Mouse (Mus musculus) limb, embryonic 12.5 days (tissue): ENCODE measurements at regions not wholly inside any gene's neighbourhood (a gene's known extent, or its start where the extent isn't known, plus 50 kb on each side); places are given as distances from the start of the nearest gene placed in this dataset.

ENCODE experiments used
- ATAC-seq: fragments of 200-750 bp; cut with Nextera tagmentation; 2 replicates; pipeline ENCODE4 v1.8.0; 2017; ENCODE audit warnings: low read depth, moderate TSS enrichment; ENCODE audit not compliant: insufficient number of reproducible peaks, insufficient read depth, low FRiP score, low TSS enrichment
- H3K27ac ChIP-seq: fragments of 300-500 bp; sonication (generic); 2 replicates; pipeline ENCODE4 v1.5.1; 2016; ENCODE audit warnings: mild to moderate bottlenecking, moderate library complexity
- H3K27me3 ChIP-seq: fragments of 300-500 bp; sonication (generic); 2 replicates; pipeline ENCODE4 v1.6.1; 2016; ENCODE audit warnings: mild to moderate bottlenecking, moderate library complexity
- H3K36me3 ChIP-seq: fragments of 300-500 bp; sonication (generic); 2 replicates; pipeline ENCODE4 v1.6.1; 2016; ENCODE audit warnings: mild to moderate bottlenecking, moderate library complexity
- H3K4me1 ChIP-seq: fragments of 300-500 bp; sonication (generic); replicated peaks from 2 replicates; pipeline ENCODE4 v1.6.1; 2016
- H3K4me2 ChIP-seq: fragments of 300-500 bp; sonication (generic); 2 replicates; pipeline ENCODE4 v1.6.1; 2016; ENCODE audit warnings: mild to moderate bottlenecking, moderate library complexity
- H3K4me3 ChIP-seq: fragments of 300-500 bp; sonication (generic); replicated peaks from 2 replicates; pipeline ENCODE4 v1.5.1; 2016; ENCODE audit warnings: mild to moderate bottlenecking
- H3K9ac ChIP-seq: fragments of 300-500 bp; sonication (generic); replicated peaks from 2 replicates; pipeline ENCODE4 v1.6.1; 2016; ENCODE audit warnings: mild to moderate bottlenecking, moderate library complexity
- H3K9me3 ChIP-seq: fragments of 300-500 bp; sonication (generic); 2 replicates; pipeline ENCODE4 v1.6.1; 2016; ENCODE audit warnings: mild to moderate bottlenecking, moderate library complexity
- WGBS: fragments of 180-500 bp; shearing (Covaris S2); methylation state at CpG from one replicate; pipeline ENCODE4 v1.1.7; 2016; 5-methylcytosine and 5-hydroxymethylcytosine counted together

GRCm38 (mm10) chr12:59970775-59971174 lies 751.2 kb upstream of the Fbxo33 start:
- H3K4me3 ChIP-seq, result no peak overlapping the region
- no peak overlapping the region for H3K4me2 ChIP-seq
- H3K36me3 ChIP-seq, result no peaks in the 10 kb centered on the region
- no peak for ATAC-seq
- H3K27ac ChIP-seq, result no peak overlapping the region
- no peaks in the 10 kb centered on the region for H3K27me3 ChIP-seq
- no peaks in the 10 kb centered on the region for H3K9me3 ChIP-seq
- 33% methylated on average over 2 of the region's 2 CpGs for WGBS
- no peaks in the 10 kb centered on the region for H3K4me1 ChIP-seq
- H3K9ac ChIP-seq, result no peak overlapping the region

DNA sequence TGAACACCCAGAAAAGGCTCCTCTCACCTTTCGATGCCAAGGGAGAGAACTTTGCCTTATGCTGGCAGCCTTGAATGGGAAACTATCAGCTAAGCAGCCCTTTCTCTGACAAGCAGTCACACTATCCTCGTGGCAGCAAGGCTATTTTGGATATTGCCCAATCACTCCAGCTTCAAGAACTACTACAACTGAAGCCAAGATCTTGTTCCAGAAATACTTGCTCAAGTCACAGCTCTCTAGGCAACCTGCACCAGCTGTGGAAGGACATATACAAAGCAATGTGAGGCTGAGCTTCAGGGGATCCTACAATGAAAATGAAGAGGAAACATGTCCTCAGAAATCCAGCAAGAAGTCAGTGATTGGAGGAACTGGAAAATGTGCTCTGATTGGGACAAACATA lies 750.4 kb upstream of the Fbxo33 start:
- 83% methylated on average over 2 of the region's 2 CpGs for WGBS
- Histone ChIP-seq H3K9ac (no peak overlapping the region), H3K27me3 (no peaks in the 10 kb centered on the region), H3K4me2 (no peak overlapping the region), H3K4me3 (no peak overlapping the region), H3K36me3 (no peaks in the 10 kb centered on the region), H3K27ac (no peak overlapping the region), H3K9me3 (no peaks in the 10 kb centered on the region), H3K4me1 (no peaks in the 10 kb centered on the region)
- ATAC-seq, result no peak

- Histone ChIP-seq H3K9ac (no peak overlapping the region), H3K4me1 (no peaks in the 10 kb centered on the region), H3K36me3 (no peaks in the 10 kb centered on the region), H3K4me3 (no peak overlapping the region), H3K27ac (no peak overlapping the region), H3K4me2 (no peak overlapping the region), H3K9me3 (no peaks in the 10 kb centered on the region), H3K27me3 (no peaks in the 10 kb centered on the region)
- 82% methylated on average over 5 of the region's 5 CpGs for WGBS
- ATAC-seq, result no peak
These were observed 747.7 kb upstream of the Fbxo33 start for GRCm38 (mm10) chr12:59967241-59967640.

- Histone ChIP-seq H3K9ac (no peak overlapping the region), H3K9me3 (no peaks in the 10 kb centered on the region), H3K36me3 (no peaks in the 10 kb centered on the region), H3K4me3 (no peak overlapping the region), H3K4me2 (no peak overlapping the region), H3K4me1 (no peaks in the 10 kb centered on the region; the same call in 1 of the 2 replicates), H3K27me3 (no peaks in the 10 kb centered on the region), H3K27ac (no peak overlapping the region)
- 35% methylated on average over 6 of the region's 6 CpGs for WGBS
- peak; percentile 63; the same call in 1 of the 2 replicates for ATAC-seq
These were observed 741.6 kb upstream of the Fbxo33 start for GRCm38 (mm10) chr12:59961139-59961538.

- H3K4me1 ChIP-seq, result no peaks in the 10 kb centered on the region
- 93% methylated on average over 2 of the region's 2 CpGs for WGBS
- H3K9me3 ChIP-seq, result no peaks in the 10 kb centered on the region
- H3K4me3 ChIP-seq, result no peak overlapping the region
- ATAC-seq, result no peak
- H3K4me2 ChIP-seq, result no peak overlapping the region
- no peak overlapping the region for H3K27ac ChIP-seq
- no peak overlapping the region for H3K9ac ChIP-seq
- no peaks in the 10 kb centered on the region for H3K36me3 ChIP-seq
- no peaks in the 10 kb centered on the region for H3K27me3 ChIP-seq
These were observed 712.9 kb upstream of the Fbxo33 start for GRCm38 (mm10) chr12:59932471-59932870.

DNA sequence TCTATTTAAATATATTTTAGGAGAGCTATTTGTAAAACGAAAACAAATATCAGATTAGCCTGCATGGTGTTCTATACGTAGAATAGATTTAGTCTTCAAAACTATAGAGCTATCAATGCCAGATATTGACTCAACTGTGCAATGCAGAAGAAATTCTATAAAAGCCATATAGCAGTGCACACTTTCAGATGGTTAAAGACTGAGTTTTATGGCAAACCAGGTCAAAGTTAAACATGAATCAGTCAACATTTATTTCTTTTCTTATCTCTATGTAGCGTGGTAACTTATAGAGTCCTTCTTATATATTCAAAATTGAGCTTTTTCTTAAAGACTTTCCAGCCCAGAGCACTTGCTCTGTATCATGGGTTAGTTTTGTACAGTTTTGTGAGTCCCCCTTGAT lies 705.5 kb upstream of the Fbxo33 start:
- H3K4me2 ChIP-seq, result no peak overlapping the region
- H3K27me3 ChIP-seq, result no peaks in the 10 kb centered on the region
- 86% methylated on average over 3 of the region's 3 CpGs for WGBS
- ATAC-seq, result no peak
- H3K36me3 ChIP-seq, result no peaks in the 10 kb centered on the region
- H3K9ac ChIP-seq, result no peak overlapping the region
- H3K4me1 ChIP-seq, result no peaks in the 10 kb centered on the region
- H3K9me3 ChIP-seq, result no peaks in the 10 kb centered on the region
- no peak overlapping the region for H3K27ac ChIP-seq
- H3K4me3 ChIP-seq, result no peak overlapping the region

DNA sequence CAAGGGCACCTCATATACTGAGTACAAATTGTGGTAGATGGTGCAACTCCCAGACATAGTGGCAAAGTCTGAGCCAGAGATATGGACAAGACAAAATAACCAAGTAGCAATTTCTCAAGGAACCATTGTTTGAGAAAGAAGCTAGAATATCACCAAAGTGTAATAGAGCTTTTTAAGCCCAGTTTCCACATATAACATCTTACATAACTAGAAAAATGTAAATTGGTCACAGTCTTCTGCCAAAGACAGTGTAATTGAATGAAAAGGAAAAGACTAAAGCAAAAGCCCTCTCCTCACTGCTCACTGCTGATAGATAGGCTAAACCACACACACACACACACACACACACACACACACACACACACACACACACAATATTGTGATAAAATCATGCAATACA lies 679.4 kb upstream of the Fbxo33 start:
- H3K9me3 ChIP-seq, result no peaks in the 10 kb centered on the region
- H3K4me1 ChIP-seq, result no peaks in the 10 kb centered on the region
- no peak for ATAC-seq
- no peaks in the 10 kb centered on the region for H3K36me3 ChIP-seq
- H3K4me2 ChIP-seq, result no peak overlapping the region
- no peak overlapping the region for H3K27ac ChIP-seq
- H3K4me3 ChIP-seq, result no peak overlapping the region
- no peaks in the 10 kb centered on the region for H3K27me3 ChIP-seq
- H3K9ac ChIP-seq, result no peak overlapping the region

GRCm38 (mm10) chr12:59890973-59891372 lies 671.4 kb upstream of the Fbxo33 start:
- H3K4me1 ChIP-seq, result no peaks in the 10 kb centered on the region
- H3K9ac ChIP-seq, result no peak overlapping the region
- ATAC-seq, result no peak
- no peaks in the 10 kb centered on the region for H3K27me3 ChIP-seq
- WGBS, result 90% methylated on average over 6 of the region's 6 CpGs
- no peaks in the 10 kb centered on the region for H3K9me3 ChIP-seq
- H3K4me2 ChIP-seq, result no peak overlapping the region
- H3K27ac ChIP-seq, result no peak overlapping the region
- H3K4me3 ChIP-seq, result no peak overlapping the region
- H3K36me3 ChIP-seq, result no peaks in the 10 kb centered on the region
